Mouse (Mus musculus) cortical plate, adult 2 months (tissue): Measurements from ENCODE around the gene Vmp1.

ENCODE experiments used
- CTCF ChIP-seq: fragments of 200-500 bp; IDR thresholded peaks from 2 replicates; pipeline ENCODE4 v1.5.1; 2011; ENCODE audit warnings: mild to moderate bottlenecking, control low read depth, low read length; ENCODE audit not compliant: insufficient read depth; ENCODE audit errors: extremely low read depth
- POLR2A ChIP-seq: fragments of 200-500 bp; IDR thresholded peaks from 2 replicates; pipeline ENCODE4 v1.6.1; 2011; ENCODE audit warnings: mild to moderate bottlenecking, low read length, control low read depth; ENCODE audit not compliant: insufficient read depth; ENCODE audit errors: extremely low read depth

GRCm38 (mm10) chr11:86602116-86602515, 81.5 kb downstream of the Vmp1 start:
- no peak for TF ChIP-seq CTCF
- TF ChIP-seq POLR2A = no peak
